Mouse (Mus musculus) stomach, embryonic 15.5 days (tissue): ENCODE data around the gene Tmem147. TPM values are rescaled to one million over a fixed set of nuclear protein-coding genes. Genes with fewer than 3 reads are reported as not detected.
A peak's percentile ranks its signal among the peaks of the same experiment; 100 is the strongest.

Source experiments
- ATAC-seq: fragments of 200-750 bp; cut with Nextera tagmentation; 2 replicates; pipeline ENCODE4 v1.8.0; 2017; ENCODE audit warnings: low read depth, moderate number of reproducible peaks, moderate TSS enrichment; ENCODE audit not compliant: insufficient read depth, low FRiP score
- H3K27ac ChIP-seq: fragments of 300-500 bp; sonication (generic); 2 replicates; pipeline ENCODE4 v1.5.1; 2015; ENCODE audit warnings: mild to moderate bottlenecking, inconsistent platforms
- H3K27me3 ChIP-seq: fragments of 300-500 bp; sonication (generic); replicated peaks from 2 replicates; pipeline ENCODE4 v1.6.1; 2015; ENCODE audit warnings: inconsistent platforms
- H3K36me3 ChIP-seq: fragments of 300-500 bp; sonication (generic); 2 replicates; pipeline ENCODE4 v1.6.1; 2015; ENCODE audit warnings: inconsistent platforms
- H3K4me1 ChIP-seq: fragments of 300-500 bp; sonication (generic); 2 replicates; pipeline ENCODE4 v1.6.1; 2015; ENCODE audit warnings: inconsistent platforms
- H3K4me2 ChIP-seq: fragments of 300-500 bp; sonication (generic); 2 replicates; pipeline ENCODE4 v1.6.1; 2015; ENCODE audit warnings: mild to moderate bottlenecking, inconsistent platforms
- H3K4me3 ChIP-seq: fragments of 300-500 bp; sonication (generic); replicated peaks from 2 replicates; pipeline ENCODE4 v1.5.1; 2015; ENCODE audit warnings: inconsistent platforms
- H3K9ac ChIP-seq: fragments of 300-500 bp; sonication (generic); 2 replicates; pipeline ENCODE4 v1.6.1; 2015; ENCODE audit warnings: inconsistent platforms
- H3K9me3 ChIP-seq: fragments of 300-500 bp; sonication (generic); 2 replicates; pipeline ENCODE4 v1.6.1; 2016; ENCODE audit warnings: inconsistent platforms
- WGBS: fragments of 180-500 bp; shearing (Covaris S2); methylation state at CpG from one replicate; pipeline ENCODE4 v1.1.7; 2015; 5-methylcytosine and 5-hydroxymethylcytosine counted together
- polyA plus RNA-seq: library from polyadenylated mRNA; unstranded; fragments of >200 nt; fragmentation: Nextera tagmentation; extraction: Ambion mirVana; gene quantifications from 2 replicates; pipeline ENCODE4 v1.2.1, GENCODE M21; 2015

Tmem147 gene
- polyA plus RNA-seq, 1 experiment from 2014 or later = 239 TPM

GRCm38 (mm10) chr7:30723274-30723953, 5.9 kb downstream of the Tmem147 start:
- 54% methylated on average over 6 of the region's 6 CpGs for WGBS
- Histone ChIP-seq H3K9ac (no peak overlapping the region), H3K4me2 (no peak overlapping the region), H3K36me3 (0 out of 2 replicates have a peak, but pooled peaks cover 5% of the 10 kb centered on the region), H3K27ac (no peak overlapping the region), H3K27me3 (no peaks in the 10 kb centered on the region), H3K4me1 (peaks cover 6% of the 10 kb centered on the region), H3K4me3 (no peak overlapping the region), H3K9me3 (no peaks in the 10 kb centered on the region)
- ATAC-seq = no peak

- Histone ChIP-seq H3K9ac (no peak overlapping the region), H3K36me3 (no peaks in the 10 kb centered on the region), H3K4me2 (no peak overlapping the region), H3K9me3 (no peaks in the 10 kb centered on the region), H3K4me1 (peaks cover 7% of the 10 kb centered on the region; the same call in 1 of the 2 replicates), H3K4me3 (no peak overlapping the region), H3K27me3 (0 out of 2 replicates have a peak, but pooled peaks cover 6% of the 10 kb centered on the region), H3K27ac (no peak overlapping the region)
- WGBS = 80% methylated on average over 7 of the region's 7 CpGs
- ATAC-seq = no peak
Measured at GRCm38 (mm10) chr7:30721286-30721685, 8.1 kb downstream of the Tmem147 start.

- Histone ChIP-seq H3K4me3 (no peak overlapping the region), H3K36me3 (no peaks in the 10 kb centered on the region), H3K27ac (no peak overlapping the region), H3K4me2 (no peak overlapping the region), H3K9me3 (no peaks in the 10 kb centered on the region), H3K27me3 (peaks cover 13% of the 10 kb centered on the region; the same call in 1 of the 2 replicates), H3K4me1 (peaks cover 7% of the 10 kb centered on the region; the same call in 1 of the 2 replicates), H3K9ac (no peak overlapping the region)
- WGBS = 91% methylated on average over 5 of the region's 5 CpGs
- no peak for ATAC-seq
Measured at GRCm38 (mm10) chr7:30719669-30720068, 9.7 kb downstream of the Tmem147 start.

- Histone ChIP-seq H3K4me2 (peak overlapping the region; percentile 77), H3K4me1 (peaks cover 7% of the 10 kb centered on the region; the same call in 1 of the 2 replicates), H3K27ac (no peak overlapping the region), H3K4me3 (peak overlapping the region; percentile 38), H3K9me3 (no peaks in the 10 kb centered on the region), H3K9ac (no peak overlapping the region), H3K36me3 (no peaks in the 10 kb centered on the region), H3K27me3 (peaks cover 13% of the 10 kb centered on the region; the same call in 1 of the 2 replicates)
- no peak for ATAC-seq
- whole genome bisulfite sequencing = 9% methylated on average over 14 of the region's 14 CpGs
Measured at GRCm38 (mm10) chr7:30717716-30718046, 11.7 kb downstream of the Tmem147 start.

GRCm38 (mm10) chr7:30717006-30717715, 12.2 kb downstream of the Tmem147 start:
- Histone ChIP-seq H3K4me2 (peak overlapping the region; percentile 77), H3K9ac (no peak overlapping the region), H3K27me3 (peaks cover 13% of the 10 kb centered on the region; the same call in 1 of the 2 replicates), H3K27ac (no peak overlapping the region), H3K4me3 (peak overlapping the region; percentile 38), H3K36me3 (no peaks in the 10 kb centered on the region), H3K9me3 (no peaks in the 10 kb centered on the region), H3K4me1 (peaks cover 7% of the 10 kb centered on the region; the same call in 1 of the 2 replicates)
- ATAC-seq = peak; percentile 96
- WGBS = under 1% methylated on average over 43 of the region's 43 CpGs

GRCm38 (mm10) chr7:30711942-30712341, 17.4 kb downstream of the Tmem147 start, which contains the start of gene Atp4a:
Gene Atp4a (plus strand): TSS chr7:30712209.
- H3K9ac ChIP-seq = no peak within 1 kb of the TSS
- H3K27ac ChIP-seq = no peak within 1 kb of the TSS
- H3K4me2 ChIP-seq = no peak within 1 kb of the TSS
- peaks cover 13% of the 10 kb centered on the region; the same call in 1 of the 2 replicates for H3K27me3 ChIP-seq
- no peak within 1 kb of the TSS for H3K4me3 ChIP-seq
- peaks cover 2% of the 10 kb centered on the region; the same call in 1 of the 2 replicates for H3K4me1 ChIP-seq
- 71% methylated on average over 3 of the region's 3 CpGs for WGBS
- no peak for ATAC-seq
- H3K36me3 ChIP-seq = no peaks in the 10 kb centered on the region
- no peaks in the 10 kb centered on the region for H3K9me3 ChIP-seq

- H3K27ac ChIP-seq = peak overlapping the region; percentile 31; the same call in 1 of the 2 replicates
- WGBS = 67% methylated on average over 1 of the region's 1 CpGs
Measured at GRCm38 (mm10) chr7:30707441-30707840, 21.9 kb downstream of the Tmem147 start.

GRCm38 (mm10) chr7:30706214-30706882, 23.0 kb downstream of the Tmem147 start:
- H3K4me2 ChIP-seq = 0 out of 2 replicates have a peak overlapping the region, but pooled peaks have one; percentile 19
- ATAC-seq = peak; percentile 92

More at GRCm38 (mm10) chr7:30707441-30707840, 21.9 kb downstream of the Tmem147 start:
- Histone ChIP-seq H3K4me2 (no peak overlapping the region), H3K9me3 (no peaks in the 10 kb centered on the region), H3K4me3 (no peak overlapping the region), H3K4me1 (0 out of 2 replicates have a peak, but pooled peaks cover 2% of the 10 kb centered on the region), H3K36me3 (no peaks in the 10 kb centered on the region), H3K9ac (no peak overlapping the region), H3K27me3 (no peaks in the 10 kb centered on the region)
- ATAC-seq = peak; percentile 15; the same call in 1 of the 2 replicates

GRCm38 (mm10) chr7:30698589-30698988, 30.8 kb downstream of the Tmem147 start, which contains the start of gene 2200002J24Rik:
Gene 2200002J24Rik (plus strand): TSS chr7:30698926.
- Histone ChIP-seq H3K4me2 (no peak within 1 kb of the TSS), H3K9ac (no peak within 1 kb of the TSS), H3K36me3 (no peaks in the 10 kb centered on the region), H3K4me1 (no peaks in the 10 kb centered on the region), H3K9me3 (no peaks in the 10 kb centered on the region), H3K27me3 (no peaks in the 10 kb centered on the region), H3K4me3 (no peak within 1 kb of the TSS), H3K27ac (peak within 1 kb of the TSS; percentile 17)
- ATAC-seq = peak; percentile 63
- 40% methylated on average over 9 of the region's 9 CpGs for WGBS

More at GRCm38 (mm10) chr7:30706214-30706882, 23.0 kb downstream of the Tmem147 start:
- Histone ChIP-seq H3K27me3 (no peaks in the 10 kb centered on the region), H3K9me3 (no peaks in the 10 kb centered on the region), H3K9ac (no peak overlapping the region), H3K4me3 (no peak overlapping the region), H3K36me3 (no peaks in the 10 kb centered on the region), H3K27ac (peak overlapping the region; percentile 80), H3K4me1 (0 out of 2 replicates have a peak, but pooled peaks cover 2% of the 10 kb centered on the region)
- 52% methylated on average over 8 of the region's 8 CpGs for WGBS

- H3K36me3 ChIP-seq = no peaks in the 10 kb centered on the region
- H3K27ac ChIP-seq = peak overlapping the region; percentile 17
- H3K9me3 ChIP-seq = no peaks in the 10 kb centered on the region
- no peak overlapping the region for H3K9ac ChIP-seq
- H3K4me1 ChIP-seq = no peaks in the 10 kb centered on the region
- H3K4me3 ChIP-seq = no peak overlapping the region
- H3K4me2 ChIP-seq = no peak overlapping the region
- H3K27me3 ChIP-seq = no peaks in the 10 kb centered on the region
- WGBS = 49% methylated on average over 5 of the region's 5 CpGs
- no peak for ATAC-seq
Measured at GRCm38 (mm10) chr7:30698101-30698500, 31.2 kb downstream of the Tmem147 start.

- H3K9ac ChIP-seq = no peak overlapping the region
- peak overlapping the region; percentile 46; the same call in 1 of the 2 replicates for H3K27ac ChIP-seq
- H3K4me1 ChIP-seq = 0 out of 2 replicates have a peak, but pooled peaks cover 5% of the 10 kb centered on the region
- 67% methylated on average over 6 of the region's 6 CpGs for WGBS
- H3K4me2 ChIP-seq = no peak overlapping the region
- no peaks in the 10 kb centered on the region for H3K9me3 ChIP-seq
- H3K36me3 ChIP-seq = no peaks in the 10 kb centered on the region
- ATAC-seq = no peak
- no peaks in the 10 kb centered on the region for H3K27me3 ChIP-seq
- H3K4me3 ChIP-seq = no peak overlapping the region
Measured at GRCm38 (mm10) chr7:30688325-30688724, 41.0 kb downstream of the Tmem147 start.
